Mouse (Mus musculus) heart, embryonic 13.5 days (tissue): ENCODE measurements at regions not wholly inside any gene's neighbourhood (a gene's known extent, or its start where the extent isn't known, plus 50 kb on each side); places are given as distances from the start of the nearest gene placed in this dataset.

Experiments used
- ATAC-seq: fragments of 200-750 bp; cut with Nextera tagmentation; 2 replicates; pipeline ENCODE4 v1.8.0; 2017; ENCODE audit warnings: moderate TSS enrichment; ENCODE audit not compliant: insufficient number of reproducible peaks, low FRiP score, low TSS enrichment; ENCODE audit errors: extremely low read depth
- H3K27ac ChIP-seq: fragments of 300-500 bp; sonication (generic); replicated peaks from 2 replicates; pipeline ENCODE4 v1.5.1; 2015; ENCODE audit warnings: moderate library complexity, mild to moderate bottlenecking, inconsistent platforms
- H3K27me3 ChIP-seq: fragments of 300-500 bp; sonication (generic); replicated peaks from 2 replicates; pipeline ENCODE4 v1.6.1; 2015; ENCODE audit warnings: mild to moderate bottlenecking, inconsistent platforms
- H3K36me3 ChIP-seq: fragments of 300-500 bp; sonication (generic); 2 replicates; pipeline ENCODE4 v1.6.1; 2015; ENCODE audit warnings: mild to moderate bottlenecking, inconsistent platforms
- H3K4me1 ChIP-seq: fragments of 300-500 bp; sonication (generic); 2 replicates; pipeline ENCODE4 v1.6.1; 2015; ENCODE audit warnings: inconsistent platforms
- H3K4me2 ChIP-seq: fragments of 300-500 bp; sonication (generic); 2 replicates; pipeline ENCODE4 v1.6.1; 2015; ENCODE audit warnings: inconsistent platforms, mild to moderate bottlenecking, moderate library complexity
- H3K4me3 ChIP-seq: fragments of 300-500 bp; sonication (generic); 2 replicates; pipeline ENCODE4 v1.5.1; 2015; ENCODE audit warnings: moderate library complexity, mild to moderate bottlenecking, inconsistent platforms
- H3K9ac ChIP-seq: fragments of 300-500 bp; sonication (generic); 2 replicates; pipeline ENCODE4 v1.6.1; 2015; ENCODE audit warnings: inconsistent platforms, mild to moderate bottlenecking, moderate library complexity
- H3K9me3 ChIP-seq: fragments of 300-500 bp; sonication (generic); 2 replicates; pipeline ENCODE4 v1.6.1; 2016; ENCODE audit warnings: inconsistent platforms
- WGBS: fragments of 180-500 bp; shearing (Covaris S2); methylation state at CpG from one replicate; pipeline ENCODE4 v1.1.7; 2015; ENCODE audit warnings: mixed read lengths; 5-methylcytosine and 5-hydroxymethylcytosine counted together

DNA sequence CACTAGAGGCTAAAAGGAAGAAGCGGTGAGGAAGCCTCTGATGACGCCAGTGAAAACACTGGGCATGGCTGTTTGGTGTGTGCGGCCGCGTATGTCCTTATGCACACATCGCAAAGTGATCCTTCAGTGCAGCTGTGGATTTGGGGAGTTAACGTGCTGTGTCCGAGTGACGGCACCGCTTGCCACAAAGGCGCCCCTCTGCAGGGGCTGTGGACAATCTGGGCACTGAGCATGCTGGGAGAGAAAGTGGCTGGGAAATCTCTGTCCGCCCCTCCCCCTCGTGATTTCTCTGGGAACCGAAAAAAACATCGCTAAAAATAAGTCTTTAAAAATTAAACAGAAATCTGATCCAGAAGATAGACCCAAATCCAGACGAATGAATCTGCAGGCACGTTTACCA is 267.8 kb upstream of the Tbx3 start:
- Histone ChIP-seq H3K9ac (no peak overlapping the region), H3K4me1 (peaks cover 13% of the 10 kb centered on the region), H3K4me3 (no peak overlapping the region), H3K9me3 (peaks cover 4% of the 10 kb centered on the region; the same call in 1 of the 2 replicates), H3K36me3 (no peaks in the 10 kb centered on the region), H3K4me2 (no peak overlapping the region), H3K27me3 (peaks cover 4% of the 10 kb centered on the region; the same call in 1 of the 2 replicates), H3K27ac (no peak overlapping the region)
- WGBS = 80% methylated on average over 17 of the region's 17 CpGs
- no peak for ATAC-seq

DNA sequence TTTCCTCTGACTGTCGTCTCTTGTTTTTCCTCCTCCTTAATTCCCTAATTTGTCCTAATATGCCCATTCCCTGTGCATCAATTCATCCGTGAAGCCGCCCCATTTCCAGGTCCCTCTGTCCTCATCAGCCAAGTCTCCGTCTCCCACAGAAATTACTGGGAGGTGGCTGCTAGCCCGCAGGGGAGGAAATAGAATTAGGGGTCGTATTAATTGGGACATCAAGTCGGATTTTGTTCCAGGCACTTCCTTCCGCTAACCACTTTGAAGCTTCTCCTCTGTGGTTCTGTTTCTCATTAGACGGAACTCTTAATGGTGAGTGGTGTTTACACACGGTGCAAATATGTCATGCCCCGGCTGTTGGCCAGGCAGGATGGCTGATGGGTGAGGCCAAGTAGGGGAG is 259.5 kb upstream of the Tbx3 start:
- Histone ChIP-seq H3K4me2 (no peak overlapping the region), H3K27ac (no peak overlapping the region), H3K4me3 (no peak overlapping the region), H3K27me3 (peaks cover 42% of the 10 kb centered on the region), H3K4me1 (no peaks in the 10 kb centered on the region), H3K9me3 (peaks cover 8% of the 10 kb centered on the region), H3K9ac (no peak overlapping the region), H3K36me3 (no peaks in the 10 kb centered on the region)
- no peak for ATAC-seq
- 69% methylated on average over 11 of the region's 11 CpGs for WGBS

DNA sequence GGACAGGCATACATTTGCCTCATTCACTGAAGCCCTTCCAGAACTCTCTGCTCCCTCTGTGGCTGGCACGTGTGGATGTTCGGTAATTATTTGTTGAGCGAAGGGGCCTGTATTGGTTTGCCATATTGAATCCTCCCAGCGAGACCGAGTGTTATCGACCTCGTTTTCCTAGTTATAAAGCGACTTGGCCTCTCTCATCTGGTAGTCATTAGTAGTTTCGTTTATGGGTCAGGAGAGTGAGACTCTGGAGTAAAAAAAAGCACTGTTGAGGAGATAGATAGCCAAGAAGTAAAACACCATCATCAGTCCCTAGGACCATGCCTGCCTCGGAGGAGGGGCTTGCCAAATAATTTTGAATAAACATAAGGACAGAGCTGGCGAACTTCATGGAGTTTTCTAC is 254.6 kb upstream of the Tbx3 start:
- H3K36me3 ChIP-seq = no peaks in the 10 kb centered on the region
- 82% methylated on average over 11 of the region's 11 CpGs for WGBS
- H3K4me3 ChIP-seq = no peak overlapping the region
- H3K9me3 ChIP-seq = peaks cover 8% of the 10 kb centered on the region
- H3K4me2 ChIP-seq = no peak overlapping the region
- no peak for ATAC-seq
- no peak overlapping the region for H3K9ac ChIP-seq
- H3K4me1 ChIP-seq = no peaks in the 10 kb centered on the region
- no peak overlapping the region for H3K27ac ChIP-seq
- H3K27me3 ChIP-seq = peaks cover 23% of the 10 kb centered on the region; the same call in 1 of the 2 replicates

DNA sequence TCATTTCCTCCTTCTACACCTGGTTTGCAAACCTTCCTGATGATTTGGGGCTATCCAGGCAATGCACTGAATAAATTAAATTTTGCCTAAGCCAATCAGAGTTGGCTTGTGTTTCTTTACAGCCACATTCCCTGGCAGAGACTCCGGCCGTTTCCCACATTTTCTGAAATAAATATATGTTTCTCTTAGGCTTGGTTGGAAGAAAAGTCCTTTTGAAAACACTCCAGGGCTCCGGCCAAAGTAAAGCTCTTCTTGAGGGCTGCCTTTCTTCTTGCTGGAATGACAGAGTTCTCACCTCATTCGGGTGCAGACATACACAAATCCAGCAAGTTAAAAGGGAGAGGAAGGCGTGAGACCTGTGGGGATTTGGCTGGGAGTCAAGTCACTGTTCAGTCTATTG is 252.0 kb upstream of the Tbx3 start:
- no peak for ATAC-seq
- Histone ChIP-seq H3K4me1 (no peaks in the 10 kb centered on the region), H3K4me2 (no peak overlapping the region), H3K36me3 (no peaks in the 10 kb centered on the region), H3K9ac (no peak overlapping the region), H3K9me3 (peaks cover 6% of the 10 kb centered on the region), H3K27ac (no peak overlapping the region), H3K4me3 (no peak overlapping the region), H3K27me3 (peaks cover 16% of the 10 kb centered on the region; the same call in 1 of the 2 replicates)
- 57% methylated on average over 5 of the region's 5 CpGs for WGBS

DNA sequence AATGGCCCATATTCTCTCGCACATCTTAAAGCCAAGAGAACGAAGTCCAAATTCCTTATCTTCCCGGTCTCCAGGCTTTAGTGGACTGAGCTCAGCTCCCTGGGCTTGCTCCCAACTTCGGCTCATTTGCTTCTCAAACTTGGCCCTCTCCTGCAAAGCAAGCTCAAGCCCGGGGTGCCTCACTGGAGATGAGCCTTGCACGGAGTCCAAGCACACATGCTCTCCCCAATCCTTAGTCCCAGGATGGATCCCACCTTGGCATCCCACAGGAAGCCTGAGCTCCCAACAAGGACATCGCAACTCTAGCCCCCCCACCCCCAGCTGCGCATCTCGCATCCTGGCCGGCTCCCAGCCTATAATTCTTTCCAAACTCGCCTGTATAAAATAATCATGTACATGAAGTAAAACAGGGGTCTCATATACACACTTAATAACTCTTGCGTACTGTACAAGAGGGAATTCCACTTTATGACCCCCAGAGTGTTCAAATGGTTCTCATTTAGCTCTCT is 242.9 kb upstream of the Tbx3 start:
- H3K4me1 ChIP-seq = no peaks in the 10 kb centered on the region
- WGBS = 67% methylated on average over 12 of the region's 12 CpGs
- no peak for ATAC-seq
- H3K4me3 ChIP-seq = no peak overlapping the region
- H3K9me3 ChIP-seq = peaks cover 5% of the 10 kb centered on the region; the same call in 1 of the 2 replicates
- no peaks in the 10 kb centered on the region for H3K36me3 ChIP-seq
- no peak overlapping the region for H3K9ac ChIP-seq
- H3K27ac ChIP-seq = no peak overlapping the region
- H3K27me3 ChIP-seq = peaks cover 24% of the 10 kb centered on the region
- no peak overlapping the region for H3K4me2 ChIP-seq

DNA sequence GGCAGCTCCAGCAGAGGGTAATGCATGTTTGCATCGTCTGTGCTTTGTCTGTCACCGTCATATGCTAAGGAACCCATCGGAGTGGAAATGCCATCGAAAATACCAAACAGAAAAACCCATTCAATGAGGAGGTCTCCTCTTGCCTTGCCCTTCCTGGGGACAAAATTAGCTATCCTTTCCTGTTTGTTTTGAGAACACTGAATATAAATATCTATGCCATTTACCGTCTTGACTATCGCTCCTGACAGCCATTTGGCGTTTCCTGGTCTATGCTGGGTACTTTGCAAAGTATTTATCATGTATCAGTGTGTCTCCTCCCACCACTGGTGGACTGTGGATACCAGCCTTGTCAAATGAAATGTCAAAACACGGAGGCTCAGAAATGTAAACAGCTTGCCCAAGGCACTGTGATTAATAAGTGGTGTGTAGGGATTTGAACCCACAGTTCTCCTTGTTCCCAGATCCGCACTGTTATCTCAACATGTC is 239.2 kb upstream of the Tbx3 start:
- no peaks in the 10 kb centered on the region for H3K4me1 ChIP-seq
- H3K27me3 ChIP-seq = peaks cover 39% of the 10 kb centered on the region
- no peak overlapping the region for H3K4me2 ChIP-seq
- H3K36me3 ChIP-seq = no peaks in the 10 kb centered on the region
- H3K27ac ChIP-seq = no peak overlapping the region
- no peak overlapping the region for H3K9ac ChIP-seq
- H3K4me3 ChIP-seq = no peak overlapping the region
- H3K9me3 ChIP-seq = peaks cover 5% of the 10 kb centered on the region; the same call in 1 of the 2 replicates
- ATAC-seq = no peak
- WGBS = 75% methylated on average over 9 of the region's 9 CpGs

DNA sequence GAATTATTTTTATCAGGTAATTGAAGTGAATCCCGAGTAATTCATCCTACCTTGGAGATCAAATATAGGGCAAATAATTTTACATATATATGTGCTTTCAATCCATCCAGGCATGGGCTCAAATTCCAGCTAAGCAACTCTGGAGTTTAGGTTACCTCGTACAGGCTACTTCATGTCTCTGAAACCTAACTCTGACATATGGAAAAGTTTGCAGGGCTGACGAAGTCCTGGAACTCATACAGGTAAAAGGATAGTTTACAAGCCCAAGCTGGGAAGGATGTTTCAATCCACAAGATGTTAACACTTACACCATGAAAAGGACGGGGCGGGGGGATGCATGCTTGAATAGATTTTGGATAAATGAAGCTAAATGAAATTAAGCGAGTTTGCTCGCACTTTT is 235.9 kb upstream of the Tbx3 start:
- Histone ChIP-seq H3K27me3 (peaks cover 26% of the 10 kb centered on the region; the same call in 1 of the 2 replicates), H3K27ac (no peak overlapping the region), H3K9me3 (peaks cover 5% of the 10 kb centered on the region; the same call in 1 of the 2 replicates), H3K4me1 (no peaks in the 10 kb centered on the region), H3K9ac (no peak overlapping the region), H3K4me3 (no peak overlapping the region), H3K36me3 (no peaks in the 10 kb centered on the region), H3K4me2 (no peak overlapping the region)
- ATAC-seq = no peak
- 54% methylated on average over 7 of the region's 7 CpGs for WGBS

DNA sequence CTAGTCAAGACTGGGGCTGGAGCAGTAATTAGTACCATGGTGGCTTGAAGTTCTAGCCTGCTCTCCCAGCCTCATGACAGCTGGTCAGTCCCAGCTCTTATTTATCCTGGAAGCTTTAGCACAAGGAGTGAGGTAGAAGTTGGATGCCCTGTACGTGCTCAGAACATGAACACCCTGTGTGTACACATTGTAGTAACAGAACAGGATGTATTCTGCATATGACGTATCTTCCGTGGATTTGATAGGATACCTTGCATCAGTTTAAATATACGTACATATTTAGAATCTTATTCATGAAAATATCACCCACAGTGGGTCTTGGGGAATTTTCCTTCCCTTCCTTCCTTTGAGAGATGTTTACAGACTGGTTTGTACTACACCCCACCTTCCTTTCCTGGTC is 222.0 kb upstream of the Tbx3 start:
- Histone ChIP-seq H3K4me3 (no peak overlapping the region), H3K36me3 (no peaks in the 10 kb centered on the region), H3K27me3 (no peaks in the 10 kb centered on the region), H3K9ac (no peak overlapping the region), H3K27ac (no peak overlapping the region), H3K4me1 (peaks cover 20% of the 10 kb centered on the region), H3K9me3 (no peaks in the 10 kb centered on the region), H3K4me2 (no peak overlapping the region)
- WGBS = 78% methylated on average over 4 of the region's 4 CpGs
- no peak for ATAC-seq

DNA sequence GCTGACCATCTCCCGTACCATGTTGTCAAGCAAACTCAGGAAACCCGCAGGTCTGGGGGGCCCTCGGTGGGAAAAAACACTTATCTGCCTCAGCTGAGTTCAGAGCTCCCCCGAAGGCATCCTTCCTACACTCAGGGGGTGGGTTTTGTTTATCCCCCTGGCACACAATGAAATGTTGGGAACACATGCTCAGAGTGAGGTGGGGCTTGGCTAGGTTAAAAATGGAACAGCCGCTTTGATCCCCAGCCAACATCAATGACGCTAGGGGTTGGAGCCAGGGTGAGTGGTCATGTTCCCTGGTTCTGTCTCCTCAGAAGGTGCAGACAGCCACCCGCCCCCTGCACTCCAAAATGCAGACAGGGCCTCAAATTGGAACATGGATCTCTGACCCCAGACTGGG is 221.3 kb upstream of the Tbx3 start:
- no peaks in the 10 kb centered on the region for H3K27me3 ChIP-seq
- peak overlapping the region; percentile 12; the same call in 1 of the 2 replicates for H3K4me3 ChIP-seq
- ATAC-seq = 0 out of 2 replicates have a peak, but pooled peaks have one; percentile 48
- H3K4me1 ChIP-seq = peaks cover 20% of the 10 kb centered on the region
- no peaks in the 10 kb centered on the region for H3K36me3 ChIP-seq
- WGBS = 27% methylated on average over 7 of the region's 7 CpGs
- no peaks in the 10 kb centered on the region for H3K9me3 ChIP-seq
- peak overlapping the region; percentile 44; the same call in 1 of the 2 replicates for H3K27ac ChIP-seq
- no peak overlapping the region; the same call in 1 of the 2 replicates for H3K9ac ChIP-seq
- H3K4me2 ChIP-seq = peak overlapping the region; percentile 52

DNA sequence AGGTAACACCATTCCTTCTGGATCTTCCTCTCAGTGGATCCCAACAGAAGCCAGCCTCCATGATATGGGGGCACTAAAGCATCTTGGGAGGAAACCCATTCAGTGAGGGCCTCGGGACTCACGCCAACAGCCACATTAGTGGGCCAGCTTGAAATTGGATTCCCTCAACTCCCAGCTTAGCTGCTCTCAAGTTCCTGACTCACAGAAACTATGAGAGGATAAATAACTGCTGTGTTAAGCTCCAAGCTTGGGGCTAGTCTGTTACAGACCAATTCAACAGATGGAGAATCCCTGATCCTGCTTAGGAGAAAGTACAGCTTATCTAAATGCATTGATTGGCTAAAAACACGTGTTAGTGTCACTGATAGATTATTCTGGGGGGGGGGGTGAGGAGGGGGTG is 210.7 kb upstream of the Tbx3 start:
- 67% methylated on average over 3 of the region's 3 CpGs for WGBS
- H3K9me3 ChIP-seq = no peaks in the 10 kb centered on the region
- 0 out of 2 replicates have a peak, but pooled peaks cover 3% of the 10 kb centered on the region for H3K27me3 ChIP-seq
- no peak overlapping the region for H3K9ac ChIP-seq
- H3K4me2 ChIP-seq = no peak overlapping the region
- peaks cover 11% of the 10 kb centered on the region; the same call in 1 of the 2 replicates for H3K4me1 ChIP-seq
- no peak overlapping the region for H3K4me3 ChIP-seq
- no peak for ATAC-seq
- no peak overlapping the region for H3K27ac ChIP-seq
- H3K36me3 ChIP-seq = no peaks in the 10 kb centered on the region

DNA sequence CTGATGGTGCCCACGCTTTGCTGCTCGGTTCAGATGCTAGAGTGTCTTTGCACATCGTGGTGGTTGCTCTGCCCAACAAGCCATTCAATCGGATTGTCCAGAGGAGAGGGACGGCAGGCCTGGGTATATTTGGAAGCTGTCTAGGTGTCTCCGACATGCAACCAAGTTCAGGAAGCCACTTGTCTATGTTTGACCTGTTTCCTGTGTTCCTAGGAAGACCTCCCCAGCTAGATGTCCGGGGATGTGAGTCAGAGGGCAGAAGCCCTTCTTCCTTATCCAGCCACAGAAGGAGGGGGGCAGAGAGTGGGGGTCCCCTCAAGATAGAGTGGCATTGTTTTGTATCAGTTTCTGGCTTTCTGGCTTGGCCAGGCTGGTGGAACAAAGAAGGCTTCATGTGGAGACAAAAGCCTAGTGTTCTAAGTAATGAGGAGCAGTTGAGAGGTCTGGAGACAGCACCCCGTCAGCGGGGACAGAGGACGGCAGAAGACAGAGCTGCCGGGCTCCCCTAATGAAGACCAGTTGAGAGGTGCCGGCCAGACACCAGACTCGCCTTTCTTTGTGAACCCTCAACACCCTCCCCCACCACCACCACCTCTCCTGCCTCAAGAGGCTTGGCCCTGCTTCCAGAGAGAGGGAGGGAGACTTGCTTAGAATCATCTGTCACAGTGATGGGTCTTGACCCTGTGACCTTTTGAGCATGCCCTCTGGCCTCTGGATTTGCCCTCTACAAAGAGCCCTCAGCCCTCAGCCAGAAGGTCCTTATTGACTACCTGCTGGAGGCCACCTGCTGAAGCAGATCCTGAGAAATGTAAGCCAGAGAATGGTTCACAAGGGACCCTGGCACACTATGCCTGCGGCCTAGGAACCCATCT is 207.6 kb upstream of the Tbx3 start:
- H3K27me3 ChIP-seq = 0 out of 2 replicates have a peak, but pooled peaks cover 3% of the 10 kb centered on the region
- 45% methylated on average over 14 of the region's 14 CpGs for WGBS
- H3K36me3 ChIP-seq = no peaks in the 10 kb centered on the region
- no peak overlapping the region for H3K4me3 ChIP-seq
- peaks cover 11% of the 10 kb centered on the region; the same call in 1 of the 2 replicates for H3K4me1 ChIP-seq
- no peaks in the 10 kb centered on the region for H3K9me3 ChIP-seq
- H3K27ac ChIP-seq = no peak overlapping the region
- H3K4me2 ChIP-seq = no peak overlapping the region
- no peak overlapping the region for H3K9ac ChIP-seq
- no peak for ATAC-seq
